Comparison of ENCODE assay signal across 25 mouse cellular contexts in the genomic region with DNA sequence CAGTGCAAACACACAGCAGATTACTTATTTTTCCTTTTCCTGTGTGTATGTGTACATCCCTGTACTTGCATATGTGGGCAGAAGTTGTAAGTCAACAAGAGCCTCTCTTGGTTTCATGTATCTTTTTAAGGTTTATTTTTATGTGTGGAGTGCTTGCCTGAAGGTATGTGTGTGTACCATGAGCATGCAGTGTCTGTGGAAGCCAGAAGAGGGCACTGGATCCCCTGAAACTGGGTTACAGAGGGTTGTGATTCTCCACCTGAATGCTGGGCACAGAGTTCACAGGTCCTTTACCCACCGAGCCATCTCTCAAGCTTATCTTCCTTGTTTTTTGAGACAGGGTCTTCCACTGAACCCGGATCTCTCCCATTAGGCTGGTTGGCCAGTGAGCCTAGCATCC.
DNase-seq lines count a peak whose midpoint lies in the region; TF ChIP-seq lines count a peak whose summit lies in the region.
"Had no signal": no experiment of that assay in that cellular context is flagged by ENCODE, and none has a peak within 500 bp of the region (broad histone marks: within the 10 kb centered on the region; RNA-seq: fewer than 3 reads in every experiment).

No protein-coding gene starts in this region.

- no peak overlapping the region for H3K4me3 ChIP-seq in layer of hippocampus, adult 2 months
- H3K4me3 ChIP-seq: embryonic facial prominence, embryonic 13.5 days; erythroblast, embryonic 14.5 days; forebrain, embryonic 13.5 days; heart, embryonic 13.5 days; hindbrain, embryonic 13.5 days; limb, embryonic 13.5 days; liver, embryonic 15.5 days; midbrain, embryonic 12.5 days; neural tube, embryonic 12.5 days had no signal

- DNase-seq in layer of hippocampus, adult 2 months (ENCODE audit: low spot score in 2 of 2): no peak
- DNase-seq in layer of hippocampus, adult 18-20 months (ENCODE audit: low spot score in 2 of 2): no peak
- DNase-seq in 416B (ENCODE audit: low read depth) (peak; percentile 26), A20 (ENCODE audit: low read depth, low spot score) (peak; percentile 12), ZHBTc4 (ENCODE audit: low read depth, low spot score) (peak; percentile 37)
- no peak for DNase-seq in B cell, adult 2 months
- no peak for DNase-seq in gastrocnemius, postnatal 4 days (ENCODE audit: low spot score in 2 of 2)
- DNase-seq: cerebellum, adult 18-20 months; gastrocnemius, postnatal 10 days; heart, adult 18-20 months; heart, postnatal 14 days; kidney, adult 8-10 months; kidney, postnatal 14 days; lung, postnatal 14 days; right cerebral cortex, postnatal 25 days; spleen, adult 18-20 months had no signal

- TF ChIP-seq CTCF in layer of hippocampus, adult 2 months (conservative IDR thresholded peaks at IDR 0.05): peak; percentile 27; the same call in 1 of the 2 replicates

- H3K27ac ChIP-seq in layer of hippocampus, adult 2 months: no peak overlapping the region
- H3K27ac ChIP-seq: embryonic facial prominence, embryonic 13.5 days; forebrain, embryonic 13.5 days; heart, embryonic 13.5 days; hindbrain, embryonic 13.5 days; limb, embryonic 13.5 days; liver, embryonic 15.5 days; midbrain, embryonic 12.5 days; neural tube, embryonic 12.5 days had no signal

Comparison
In these comparisons a context has a peak if more than half of its experiments do, and no peak if none do; other contexts are left out.
1. DNase-seq: peak in 416B (single experiment), A20 (single experiment) and ZHBTc4 (single experiment); none in layer of hippocampus, adult 2 months (0 of 2), layer of hippocampus, adult 18-20 months (0 of 2), B cell, adult 2 months (0 of 2) and gastrocnemius, postnatal 4 days (0 of 2).